Mouse (Mus musculus): ENCODE results near the gene Syngr2. TPM values are rescaled to one million over a fixed set of nuclear protein-coding genes. Genes with fewer than 3 reads are reported as not detected.
A peak's percentile ranks its signal among the peaks of the same experiment; 100 is the strongest.

Gene Syngr2
- polyA plus RNA-seq (2015; fragmentation: Nextera tagmentation; extraction: Ambion mirVana), result 135 and 151 TPM in 2 replicates

DNA sequence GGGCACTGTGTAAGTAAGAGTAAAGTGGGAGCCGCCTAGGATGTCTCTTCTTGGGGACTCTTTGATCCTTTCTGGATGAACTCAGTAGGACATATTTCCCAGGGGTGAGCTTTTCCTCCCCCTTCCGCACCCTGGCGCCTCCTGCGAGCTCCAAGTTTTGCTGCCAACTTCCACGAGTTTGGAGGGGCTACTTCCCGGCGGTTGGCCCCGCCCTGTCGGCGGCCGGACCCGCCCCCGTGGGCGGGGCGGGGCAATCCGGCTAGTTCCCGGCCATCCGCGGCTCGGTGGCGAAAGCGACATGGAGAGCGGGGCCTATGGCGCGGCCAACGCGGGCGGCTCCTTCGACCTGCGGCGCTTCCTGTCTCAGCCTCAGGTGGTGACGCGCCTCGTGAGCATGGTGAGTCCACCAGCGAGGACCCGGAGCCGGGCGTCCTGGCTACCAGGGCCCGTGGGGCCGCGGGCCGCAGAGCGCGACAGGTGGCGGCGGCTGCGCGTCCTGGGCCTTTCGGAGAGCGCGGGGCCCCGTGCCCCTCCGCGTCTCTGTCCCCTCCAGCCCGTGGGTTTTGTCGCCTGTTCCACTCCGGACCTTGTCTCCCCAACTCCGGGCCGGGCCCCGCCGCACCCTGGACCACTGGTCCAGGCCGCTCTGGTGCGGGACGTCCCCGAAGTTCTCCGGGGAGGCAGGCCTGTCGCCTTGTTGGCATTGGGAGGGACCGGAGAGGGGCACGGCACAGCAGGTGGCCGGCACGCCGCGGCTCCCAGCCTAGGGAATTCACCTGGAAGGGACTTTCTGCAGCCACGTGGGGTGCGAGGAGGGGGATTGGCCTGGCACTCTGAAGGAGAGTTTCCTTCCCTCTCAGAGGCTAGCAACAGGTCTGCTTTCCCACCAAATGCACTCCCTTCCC, at the start of gene Syngr2, which contains the start of gene Gm20708:
Gene Syngr2 (plus strand): TSS at position 262 of the 905 bp plus-strand sequence.
Gene Gm20708 (plus strand): TSS at position 262 of the 905 bp plus-strand sequence.
- no peaks in the 10 kb centered on the region for H3K9me3 ChIP-seq
- H3K4me1 ChIP-seq (replicated peaks), result peaks cover 19% of the 10 kb centered on the region
- H3K4me2 ChIP-seq (replicated peaks), result peak within 1 kb of the TSS; percentile 95
- under 1% methylated on average over 74 of the region's 75 CpGs for WGBS
- ATAC-seq, result peak; percentile 83
- peak within 1 kb of the TSS; percentile 82 for H3K4me3 ChIP-seq (replicated peaks)
- peak within 1 kb of the TSS; percentile 89 for H3K27ac ChIP-seq
- peak within 1 kb of the TSS; percentile 77 for H3K9ac ChIP-seq
- H3K27me3 ChIP-seq (replicated peaks), result no peaks in the 10 kb centered on the region
- H3K36me3 ChIP-seq, result peaks cover 25% of the 10 kb centered on the region

DNA sequence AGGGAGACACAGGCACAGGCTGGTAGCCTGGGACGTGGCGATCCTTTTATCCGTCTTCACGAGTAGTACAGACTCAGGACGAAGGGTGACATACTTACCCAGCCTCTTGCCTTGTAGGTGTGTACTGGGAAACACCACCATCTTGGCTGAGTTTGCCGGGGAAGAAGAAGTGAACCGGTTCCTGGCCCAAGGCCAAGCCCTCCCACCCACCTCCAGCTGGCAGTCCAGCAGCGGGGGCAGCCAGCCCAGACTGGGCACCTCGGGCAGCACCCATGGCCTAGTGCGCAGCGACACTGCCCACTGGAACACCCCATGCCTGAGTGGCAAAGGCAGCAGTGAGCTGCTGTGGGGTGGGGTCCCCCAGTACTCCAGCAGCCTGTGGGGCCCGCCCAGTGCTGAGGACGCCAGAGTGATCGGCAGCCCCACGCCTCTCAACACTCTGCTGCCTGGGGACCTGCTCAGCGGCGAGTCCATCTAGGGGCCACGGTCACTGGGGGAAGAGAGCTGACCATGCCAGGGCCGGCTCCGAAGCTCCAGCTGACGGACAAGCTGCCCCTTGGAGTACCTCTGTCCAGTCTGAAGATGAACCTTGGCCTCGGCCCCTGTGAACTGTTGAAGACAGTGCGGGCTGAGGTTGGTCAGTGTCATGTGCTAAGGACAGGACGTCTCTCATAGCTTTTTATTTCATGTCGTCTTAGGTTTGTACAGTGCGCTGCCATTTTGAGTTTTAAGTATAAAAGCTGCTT, 48.9 kb upstream of the Syngr2 start:
- no peaks in the 10 kb centered on the region for H3K9me3 ChIP-seq
- no peak overlapping the region for H3K4me3 ChIP-seq (replicated peaks)
- H3K27ac ChIP-seq, result no peak overlapping the region
- H3K4me2 ChIP-seq (replicated peaks), result no peak overlapping the region
- no peak for ATAC-seq
- WGBS, result 90% methylated on average over 26 of the region's 26 CpGs
- H3K4me1 ChIP-seq (replicated peaks), result no peaks in the 10 kb centered on the region
- H3K27me3 ChIP-seq (replicated peaks), result no peaks in the 10 kb centered on the region
- H3K36me3 ChIP-seq, result peaks cover 46% of the 10 kb centered on the region
- no peak overlapping the region for H3K9ac ChIP-seq

DNA sequence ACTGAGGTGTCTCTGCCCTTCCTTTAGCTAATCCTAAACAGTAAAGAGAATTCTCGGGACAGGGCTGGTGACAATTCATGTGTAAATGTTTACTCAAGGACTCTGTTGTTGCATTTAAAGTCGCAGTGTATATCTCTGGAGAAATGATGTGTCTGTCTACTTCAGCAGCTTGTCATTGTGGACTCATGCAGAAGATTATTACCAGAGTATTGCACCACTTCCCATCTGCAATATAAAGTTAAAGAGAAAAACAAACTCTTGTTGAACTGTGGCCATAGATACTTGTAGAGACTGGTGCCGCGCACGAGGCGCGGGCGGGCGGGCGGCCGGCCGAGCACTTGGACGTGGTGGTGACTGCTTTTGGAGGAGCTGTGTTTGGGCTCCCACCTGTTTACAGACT, 47.7 kb upstream of the Syngr2 start:
- Histone ChIP-seq H3K4me1 (replicated peaks) (no peaks in the 10 kb centered on the region), H3K9ac (no peak overlapping the region), H3K9me3 (no peaks in the 10 kb centered on the region), H3K36me3 (peaks cover 38% of the 10 kb centered on the region), H3K27me3 (replicated peaks) (no peaks in the 10 kb centered on the region), H3K4me3 (replicated peaks) (no peak overlapping the region), H3K4me2 (replicated peaks) (no peak overlapping the region), H3K27ac (no peak overlapping the region)
- ATAC-seq, result no peak
- WGBS, result 83% methylated on average over 13 of the region's 13 CpGs

DNA sequence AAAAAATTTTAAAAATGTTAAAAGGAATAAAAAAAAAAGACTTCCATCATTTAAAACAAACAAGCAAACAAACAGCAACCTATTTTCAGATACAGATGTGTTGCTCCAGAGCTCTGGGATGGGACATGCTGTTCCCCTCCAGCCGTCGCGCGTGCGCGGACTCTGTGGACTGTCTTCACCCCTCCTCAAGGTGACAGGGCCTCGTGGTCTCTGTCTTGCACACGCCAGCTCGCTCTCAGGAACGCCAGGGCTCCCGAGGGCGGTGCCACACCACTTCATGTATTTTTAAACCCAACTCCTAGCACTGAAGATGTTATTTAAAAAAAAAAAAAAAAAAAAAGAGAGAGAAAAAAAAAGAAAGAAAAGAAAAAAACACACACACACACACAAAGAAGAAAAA, 47.2 kb upstream of the Syngr2 start:
- no peak overlapping the region for H3K9ac ChIP-seq
- no peak overlapping the region for H3K27ac ChIP-seq
- no peaks in the 10 kb centered on the region for H3K9me3 ChIP-seq
- H3K4me2 ChIP-seq (replicated peaks), result no peak overlapping the region
- no peak for ATAC-seq
- H3K36me3 ChIP-seq, result peaks cover 37% of the 10 kb centered on the region
- H3K4me3 ChIP-seq (replicated peaks), result no peak overlapping the region
- 87% methylated on average over 12 of the region's 12 CpGs for WGBS
- no peaks in the 10 kb centered on the region for H3K4me1 ChIP-seq (replicated peaks)
- H3K27me3 ChIP-seq (replicated peaks), result no peaks in the 10 kb centered on the region

DNA sequence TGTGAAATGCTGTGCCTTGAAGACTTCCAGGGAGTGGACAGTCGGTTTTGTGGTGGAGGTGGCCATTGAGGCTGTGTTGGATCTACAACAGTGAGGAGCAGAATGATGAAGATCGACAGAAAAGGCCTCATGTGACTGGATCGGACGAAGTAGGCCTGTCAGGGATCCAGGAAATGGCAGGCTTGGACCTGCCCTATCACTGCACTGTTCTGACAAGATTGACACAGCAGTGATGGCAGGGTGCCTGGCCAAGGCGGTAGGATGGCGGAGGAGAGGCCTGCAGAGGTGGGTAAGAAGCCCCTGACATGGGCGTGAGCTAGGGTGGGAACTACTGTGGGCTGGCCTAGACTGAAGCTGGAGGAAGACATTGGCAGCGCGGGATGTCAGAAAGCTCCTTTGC, 45.1 kb upstream of the Syngr2 start:
- H3K27me3 ChIP-seq (replicated peaks), result no peaks in the 10 kb centered on the region
- H3K27ac ChIP-seq, result no peak overlapping the region
- H3K9me3 ChIP-seq, result no peaks in the 10 kb centered on the region
- H3K4me2 ChIP-seq (replicated peaks), result no peak overlapping the region
- ATAC-seq, result no peak
- H3K4me1 ChIP-seq (replicated peaks), result peaks cover 5% of the 10 kb centered on the region
- WGBS, result 90% methylated on average over 9 of the region's 9 CpGs
- H3K36me3 ChIP-seq, result peaks cover 21% of the 10 kb centered on the region
- no peak overlapping the region for H3K9ac ChIP-seq
- H3K4me3 ChIP-seq (replicated peaks), result no peak overlapping the region

DNA sequence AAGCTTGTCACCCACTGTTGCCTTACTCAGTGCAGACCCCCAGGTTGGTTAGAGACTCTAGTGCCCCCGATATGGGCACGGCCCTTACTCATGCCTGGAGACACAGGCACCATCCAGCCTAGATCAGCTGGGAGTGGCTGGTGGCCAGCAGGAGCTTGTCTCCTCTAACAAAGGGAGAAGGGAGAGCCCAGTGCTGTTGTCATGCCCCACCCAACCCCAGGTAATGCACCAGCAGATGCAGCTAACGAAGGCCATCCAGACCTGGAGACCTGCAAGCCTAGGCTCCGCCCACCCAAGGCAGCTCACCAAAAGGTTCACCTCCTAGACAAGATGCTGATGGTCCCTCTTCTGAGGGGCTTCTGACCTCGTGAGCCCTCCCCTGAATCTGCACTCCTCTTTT, 44.1 kb upstream of the Syngr2 start:
- Histone ChIP-seq H3K4me3 (replicated peaks) (no peak overlapping the region), H3K4me1 (replicated peaks) (peaks cover 10% of the 10 kb centered on the region), H3K36me3 (peaks cover 12% of the 10 kb centered on the region), H3K27ac (no peak overlapping the region), H3K9ac (no peak overlapping the region), H3K4me2 (replicated peaks) (no peak overlapping the region), H3K9me3 (no peaks in the 10 kb centered on the region), H3K27me3 (replicated peaks) (no peaks in the 10 kb centered on the region)
- 92% methylated on average over 5 of the region's 5 CpGs for WGBS
- no peak for ATAC-seq

DNA sequence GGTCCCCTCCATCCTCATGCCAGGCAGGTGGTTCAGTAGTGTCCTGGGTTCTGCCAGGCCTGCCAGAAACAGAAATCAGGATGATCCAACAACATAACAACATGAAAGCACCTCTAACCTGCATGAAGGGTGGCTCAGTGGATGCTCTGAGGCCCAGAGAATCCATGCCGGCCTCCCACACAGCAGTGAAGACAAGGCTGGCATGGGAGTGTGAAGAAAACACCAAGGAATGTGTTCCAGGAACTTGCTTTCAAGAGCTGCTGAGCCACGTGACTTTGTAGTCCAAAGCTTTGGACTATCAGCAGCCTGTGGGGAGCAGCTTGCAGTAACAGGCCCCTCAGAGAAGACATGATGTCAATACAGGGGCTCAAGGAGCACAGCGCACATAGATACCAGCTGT, 43.2 kb upstream of the Syngr2 start:
- Histone ChIP-seq H3K4me3 (replicated peaks) (no peak overlapping the region), H3K27ac (no peak overlapping the region), H3K27me3 (replicated peaks) (no peaks in the 10 kb centered on the region), H3K9me3 (no peaks in the 10 kb centered on the region), H3K4me2 (replicated peaks) (no peak overlapping the region), H3K9ac (no peak overlapping the region), H3K4me1 (replicated peaks) (peaks cover 13% of the 10 kb centered on the region), H3K36me3 (peaks cover 6% of the 10 kb centered on the region)
- no peak for ATAC-seq
- 80% methylated on average over 3 of the region's 3 CpGs for WGBS

DNA sequence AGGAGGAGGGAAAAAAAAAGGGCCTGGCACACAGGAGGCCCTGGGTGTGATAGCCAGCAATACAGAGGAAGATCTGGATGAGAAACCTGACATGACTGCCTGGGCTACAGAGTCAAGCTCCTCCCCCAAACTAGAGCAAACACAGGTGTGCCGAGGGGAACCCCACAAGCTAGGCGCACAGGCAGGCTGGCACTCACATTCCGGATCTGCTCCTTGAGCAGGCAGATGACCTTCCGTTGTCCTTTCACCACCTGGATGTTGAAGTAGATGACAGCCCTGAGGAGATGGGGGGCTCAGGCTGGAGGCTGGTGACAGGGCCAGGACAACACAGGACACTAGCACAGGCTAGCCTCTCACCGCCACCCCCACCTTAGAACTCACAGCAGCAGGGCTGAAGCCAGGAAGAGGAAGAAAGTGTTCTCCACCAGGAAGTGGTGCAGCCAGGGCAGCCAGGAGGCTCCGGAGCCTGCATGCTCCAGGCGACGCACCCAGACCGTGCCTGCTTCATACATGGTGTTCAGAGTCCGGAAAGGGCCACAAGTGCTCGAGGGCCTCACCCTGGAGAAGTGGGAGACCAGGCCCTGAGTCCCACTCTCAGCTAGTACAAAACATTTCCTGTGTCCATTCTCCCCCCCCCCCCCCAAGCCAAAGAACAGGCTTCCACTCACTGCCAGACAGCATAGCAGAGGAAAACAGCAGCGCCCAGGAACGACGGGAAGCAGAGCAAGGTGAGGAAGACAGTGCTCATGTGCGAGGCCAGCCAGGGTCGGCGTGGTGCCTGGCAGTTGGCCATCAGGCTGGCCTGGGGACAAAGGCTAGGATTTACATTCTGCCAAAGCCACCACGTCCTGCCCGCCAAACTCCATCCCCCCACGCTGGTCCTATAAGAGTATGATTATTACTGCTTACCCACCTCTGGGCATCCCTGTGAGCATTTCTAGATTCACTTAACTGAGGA, 40.5 kb upstream of the Syngr2 start:
- no peak; the same call in 1 of the 2 replicates for ATAC-seq
- Histone ChIP-seq H3K27ac (no peak overlapping the region), H3K4me1 (replicated peaks) (peaks cover 13% of the 10 kb centered on the region), H3K36me3 (peaks cover 3% of the 10 kb centered on the region), H3K9me3 (no peaks in the 10 kb centered on the region), H3K4me3 (replicated peaks) (no peak overlapping the region), H3K4me2 (replicated peaks) (no peak overlapping the region), H3K9ac (no peak overlapping the region), H3K27me3 (replicated peaks) (no peaks in the 10 kb centered on the region)
- 71% methylated on average over 20 of the region's 20 CpGs for WGBS

DNA sequence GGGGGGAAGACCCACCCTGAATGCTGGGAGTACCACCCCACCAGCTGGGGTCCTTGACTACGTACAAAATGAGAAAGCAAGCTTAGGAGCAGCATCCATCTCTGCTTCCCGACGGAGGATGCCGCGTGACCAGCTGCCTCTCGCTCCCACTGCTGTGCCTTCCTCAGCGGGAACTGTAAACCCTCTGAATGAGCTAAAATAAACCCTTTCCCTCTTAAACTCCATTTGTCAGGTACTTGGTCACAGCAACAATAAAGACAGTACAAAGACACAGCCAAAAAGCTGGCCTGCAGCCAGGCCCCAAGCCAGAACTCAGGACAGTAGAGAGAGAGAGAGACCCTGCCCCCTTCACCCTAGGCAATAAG, 39.8 kb upstream of the Syngr2 start:
- Histone ChIP-seq H3K4me2 (replicated peaks) (no peak overlapping the region), H3K9me3 (no peaks in the 10 kb centered on the region), H3K27me3 (replicated peaks) (no peaks in the 10 kb centered on the region), H3K4me3 (replicated peaks) (no peak overlapping the region), H3K27ac (no peak overlapping the region), H3K4me1 (replicated peaks) (peaks cover 13% of the 10 kb centered on the region), H3K9ac (no peak overlapping the region), H3K36me3 (peaks cover 2% of the 10 kb centered on the region; the same call in 1 of the 2 replicates)
- no peak for ATAC-seq
- WGBS, result 73% methylated on average over 7 of the region's 7 CpGs

DNA sequence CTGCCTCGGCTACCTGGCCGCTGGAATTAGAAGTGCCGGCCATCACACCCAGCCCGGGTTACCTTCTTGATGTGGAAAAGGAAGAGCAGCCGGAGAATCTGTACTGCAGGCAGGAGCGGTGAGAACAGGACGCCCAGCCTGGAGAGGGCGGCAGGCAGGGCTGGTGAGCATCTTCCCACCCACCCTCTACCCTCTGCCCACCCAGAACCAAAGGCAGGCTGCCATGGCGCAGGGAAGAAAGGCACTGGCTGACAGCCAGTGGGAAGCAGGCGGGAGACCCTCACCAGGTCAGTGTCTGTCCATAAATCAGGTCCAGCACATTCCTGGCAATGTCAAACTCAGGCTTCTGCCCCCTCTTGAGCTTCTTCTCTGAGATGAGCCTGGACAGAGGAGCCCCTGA, 39.1 kb upstream of the Syngr2 start:
- Histone ChIP-seq H3K36me3 (0 out of 2 replicates have a peak, but pooled peaks cover 2% of the 10 kb centered on the region), H3K9me3 (no peaks in the 10 kb centered on the region), H3K4me1 (replicated peaks) (peaks cover 13% of the 10 kb centered on the region), H3K27me3 (replicated peaks) (no peaks in the 10 kb centered on the region), H3K27ac (no peak overlapping the region), H3K4me2 (replicated peaks) (no peak overlapping the region), H3K9ac (no peak overlapping the region), H3K4me3 (replicated peaks) (no peak overlapping the region)
- 0 out of 2 replicates have a peak, but pooled peaks have one; percentile 17 for ATAC-seq
- 69% methylated on average over 10 of the region's 10 CpGs for WGBS

DNA sequence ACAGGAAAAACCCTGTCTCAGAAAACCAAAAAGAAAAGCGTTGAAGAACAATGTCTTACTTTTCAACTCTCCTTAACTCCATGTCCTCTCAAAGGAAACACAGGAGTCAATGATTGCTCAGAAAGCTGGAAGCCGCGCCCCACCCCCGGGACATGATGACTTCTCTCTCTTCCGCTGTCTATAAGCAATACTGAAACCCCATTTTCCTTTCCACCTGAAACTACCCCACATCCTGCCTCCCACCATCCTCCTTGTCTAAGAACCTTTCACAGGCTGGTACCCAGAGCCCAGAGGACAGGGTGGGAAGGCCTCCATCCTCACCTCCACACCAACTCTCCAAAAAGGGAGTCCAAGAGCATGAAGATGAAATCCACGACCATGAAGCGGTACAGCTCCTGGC, 37.1 kb upstream of the Syngr2 start:
- 0 out of 2 replicates have a peak, but pooled peaks cover 2% of the 10 kb centered on the region for H3K36me3 ChIP-seq
- no peak overlapping the region for H3K4me2 ChIP-seq (replicated peaks)
- WGBS, result 96% methylated on average over 7 of the region's 7 CpGs
- H3K4me3 ChIP-seq (replicated peaks), result no peak overlapping the region
- ATAC-seq, result no peak
- peaks cover 13% of the 10 kb centered on the region for H3K4me1 ChIP-seq (replicated peaks)
- H3K9me3 ChIP-seq, result no peaks in the 10 kb centered on the region
- H3K27ac ChIP-seq, result no peak overlapping the region
- H3K27me3 ChIP-seq (replicated peaks), result no peaks in the 10 kb centered on the region
- no peak overlapping the region for H3K9ac ChIP-seq
